Mouse (Mus musculus): Measurements from ENCODE around the gene Rabep2. TPM values are rescaled to one million over a fixed set of nuclear protein-coding genes. Genes with fewer than 3 reads are reported as not detected.

Rabep2 gene
- polyA plus RNA-seq, 1 experiment from 2014 or later, result 7.1 TPM

DNA sequence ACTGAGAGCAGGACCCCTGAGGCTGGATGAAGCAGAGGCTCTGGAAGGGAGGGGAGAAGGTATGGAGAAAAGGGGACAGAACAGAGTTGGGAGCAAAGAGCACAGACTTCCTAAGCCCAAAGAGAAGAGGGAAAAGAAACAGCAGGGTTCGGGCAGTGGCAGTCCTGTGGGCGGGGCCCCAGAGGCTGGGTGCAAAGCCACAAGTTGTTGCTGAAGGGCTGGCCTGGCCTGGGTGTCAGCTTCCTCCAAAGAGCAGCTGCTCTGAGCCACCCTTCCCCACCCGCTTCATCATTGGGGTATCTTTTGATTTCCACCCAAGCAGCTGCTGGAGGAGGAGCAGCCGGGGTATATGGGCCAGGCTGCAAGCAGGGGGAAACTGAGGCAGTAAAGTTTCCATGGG is 35.6 kb downstream of the Rabep2 start:
- ATAC-seq (peak; percentile 33; the same call in 1 of the 2 replicates), DNase-seq (peak; percentile 44)
- Histone ChIP-seq H3K9me3 (ENCODE audit: low read length) (no peaks in the 10 kb centered on the region), H3K4me3 (ENCODE audit: low read depth, low read length) (no peak overlapping the region), H3K27ac (ENCODE audit: low read depth) (no peak overlapping the region), H3K4me2 (ENCODE audit: low read depth, low read length) (no peak overlapping the region), H3K9ac (replicated peaks) (no peak overlapping the region), H3K4me1 (ENCODE audit: insufficient read depth) (peaks cover 16% of the 10 kb centered on the region), H3K27me3 (ENCODE audit: insufficient read depth, low read length) (no peaks in the 10 kb centered on the region), H3K36me3 (replicated peaks; ENCODE audit: insufficient read depth, low read length) (peaks cover 28% of the 10 kb centered on the region)
- WGBS (ENCODE audit: insufficient replicate concordance), result 27% methylated on average over 4 of the region's 4 CpGs
- no peak for TF ChIP-seq EP300 (IDR thresholded peaks at IDR 0.05; ENCODE audit: low read depth)
- no peak for TF ChIP-seq CTCF (IDR thresholded peaks at IDR 0.05; ENCODE audit: low read depth)

DNA sequence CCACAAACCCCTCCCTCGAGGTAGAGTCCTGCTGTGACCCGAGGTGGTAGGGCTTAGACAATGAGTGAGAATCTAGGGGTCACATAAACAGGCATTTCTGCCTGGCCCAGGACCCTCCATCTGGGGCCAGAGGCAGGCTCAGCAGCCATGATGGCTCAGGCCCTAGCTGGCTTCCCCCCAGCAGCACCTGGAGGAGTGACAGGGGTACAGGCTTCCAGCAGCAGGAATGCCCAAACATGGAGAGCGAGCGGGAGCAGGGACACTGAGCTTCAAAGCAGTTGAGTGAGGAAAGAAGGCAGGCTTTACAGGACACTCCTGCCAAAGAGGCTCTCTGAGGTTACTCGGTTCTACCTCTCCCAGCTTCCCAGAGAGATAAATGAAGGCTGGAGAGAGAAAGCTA is 36.3 kb downstream of the Rabep2 start:
- Histone ChIP-seq H3K4me1 (ENCODE audit: insufficient read depth) (peaks cover 16% of the 10 kb centered on the region), H3K4me3 (ENCODE audit: low read depth, low read length) (no peak overlapping the region), H3K9me3 (ENCODE audit: low read length) (no peaks in the 10 kb centered on the region), H3K27ac (ENCODE audit: low read depth) (no peak overlapping the region), H3K27me3 (ENCODE audit: insufficient read depth, low read length) (no peaks in the 10 kb centered on the region), H3K36me3 (replicated peaks; ENCODE audit: insufficient read depth, low read length) (peaks cover 32% of the 10 kb centered on the region), H3K4me2 (ENCODE audit: low read depth, low read length) (no peak overlapping the region), H3K9ac (replicated peaks) (no peak overlapping the region; the same call in 1 of the 2 replicates)
- 58% methylated on average over 5 of the region's 5 CpGs for WGBS (ENCODE audit: insufficient replicate concordance)
- ATAC-seq, result no peak
- no peak for DNase-seq
- TF ChIP-seq EP300 (IDR thresholded peaks at IDR 0.05; ENCODE audit: low read depth), result no peak
- TF ChIP-seq CTCF (IDR thresholded peaks at IDR 0.05; ENCODE audit: low read depth), result no peak

DNA sequence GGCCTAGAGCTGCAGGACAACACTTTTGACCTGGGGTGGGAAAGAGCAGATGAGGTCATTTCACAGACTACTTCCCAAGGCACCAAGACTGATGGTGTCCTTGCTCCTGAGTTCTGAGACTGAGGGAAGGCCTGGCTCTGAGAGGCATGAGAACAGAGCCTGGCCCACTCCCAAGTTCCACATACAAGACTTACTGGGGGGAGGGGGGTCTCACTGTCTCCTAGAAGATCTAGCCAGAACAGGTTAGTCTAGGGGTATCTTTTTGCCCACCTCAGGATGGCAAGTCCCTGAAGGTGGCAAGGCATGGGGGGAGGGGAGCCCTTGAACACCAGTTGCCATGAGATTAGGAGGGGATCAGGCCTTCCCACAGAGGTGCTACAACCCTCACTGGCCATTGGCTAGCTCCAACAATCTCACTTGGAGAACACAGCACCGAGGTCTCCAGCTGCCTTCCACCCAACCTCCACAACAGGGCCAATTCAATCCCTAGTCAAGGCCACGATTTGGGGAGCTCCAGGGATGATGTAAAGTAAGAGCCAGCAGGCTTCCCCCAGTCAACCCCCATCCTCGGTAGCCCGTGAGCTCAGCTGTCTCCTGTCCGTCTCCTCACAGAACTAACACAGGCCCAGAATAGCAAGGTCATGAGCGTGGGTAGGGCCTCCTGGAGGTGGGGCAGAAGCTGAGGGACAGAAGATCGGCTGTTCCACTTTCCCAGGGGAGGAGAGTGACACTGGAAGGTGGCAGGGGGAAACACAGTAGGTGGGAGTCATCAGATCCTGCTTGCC is 36.9 kb downstream of the Rabep2 start:
- DNase-seq (no peak), ATAC-seq (peak; percentile 24; the same call in 1 of the 2 replicates)
- peaks cover 19% of the 10 kb centered on the region for H3K4me1 ChIP-seq (ENCODE audit: insufficient read depth)
- H3K27me3 ChIP-seq (ENCODE audit: insufficient read depth, low read length), result no peaks in the 10 kb centered on the region
- no peak overlapping the region for H3K4me3 ChIP-seq (ENCODE audit: low read depth, low read length)
- H3K4me2 ChIP-seq (ENCODE audit: low read depth, low read length), result no peak overlapping the region
- H3K9ac ChIP-seq (replicated peaks), result peak overlapping the region; percentile 18; the same call in 1 of the 2 replicates
- 26% methylated on average over 7 of the region's 7 CpGs for WGBS (ENCODE audit: insufficient replicate concordance)
- TF ChIP-seq EP300 (IDR thresholded peaks at IDR 0.05; ENCODE audit: low read depth), result no peak
- TF ChIP-seq CTCF (IDR thresholded peaks at IDR 0.05; ENCODE audit: low read depth), result no peak
- H3K36me3 ChIP-seq (replicated peaks; ENCODE audit: insufficient read depth, low read length), result peaks cover 36% of the 10 kb centered on the region
- H3K27ac ChIP-seq (ENCODE audit: low read depth), result no peak overlapping the region
- no peaks in the 10 kb centered on the region for H3K9me3 ChIP-seq (ENCODE audit: low read length)

DNA sequence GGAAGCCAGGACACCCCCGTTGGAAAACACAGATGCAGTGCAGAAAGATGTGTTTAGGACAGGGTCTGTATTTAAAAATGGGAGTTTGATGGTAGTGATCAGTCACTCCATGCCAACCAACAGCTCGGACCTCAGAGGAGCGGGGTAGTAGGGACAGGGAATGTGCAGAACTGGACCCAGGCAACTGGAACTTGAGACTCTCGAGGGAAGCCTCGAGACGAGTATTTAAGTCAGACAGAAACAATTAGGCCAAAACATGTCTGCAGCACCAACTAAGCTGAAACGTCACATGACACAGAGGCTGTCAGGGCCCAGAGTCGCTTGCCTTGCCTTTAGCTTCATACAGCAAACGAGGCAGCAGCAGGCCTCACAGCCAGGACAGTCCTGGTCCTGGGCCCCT is 37.6 kb downstream of the Rabep2 start:
- H3K27ac ChIP-seq (ENCODE audit: low read depth), result no peak overlapping the region
- H3K9ac ChIP-seq (replicated peaks), result no peak overlapping the region
- TF ChIP-seq CTCF (IDR thresholded peaks at IDR 0.05; ENCODE audit: low read depth), result no peak
- no peak for TF ChIP-seq EP300 (IDR thresholded peaks at IDR 0.05; ENCODE audit: low read depth)
- no peaks in the 10 kb centered on the region for H3K27me3 ChIP-seq (ENCODE audit: insufficient read depth, low read length)
- H3K9me3 ChIP-seq (ENCODE audit: low read length), result no peaks in the 10 kb centered on the region
- DNase-seq (no peak), ATAC-seq (no peak)
- 67% methylated on average over 9 of the region's 9 CpGs for WGBS (ENCODE audit: insufficient replicate concordance)
- peaks cover 22% of the 10 kb centered on the region for H3K4me1 ChIP-seq (ENCODE audit: insufficient read depth)
- H3K4me2 ChIP-seq (ENCODE audit: low read depth, low read length), result no peak overlapping the region
- H3K36me3 ChIP-seq (replicated peaks; ENCODE audit: insufficient read depth, low read length), result peaks cover 39% of the 10 kb centered on the region
- no peak overlapping the region for H3K4me3 ChIP-seq (ENCODE audit: low read depth, low read length)

DNA sequence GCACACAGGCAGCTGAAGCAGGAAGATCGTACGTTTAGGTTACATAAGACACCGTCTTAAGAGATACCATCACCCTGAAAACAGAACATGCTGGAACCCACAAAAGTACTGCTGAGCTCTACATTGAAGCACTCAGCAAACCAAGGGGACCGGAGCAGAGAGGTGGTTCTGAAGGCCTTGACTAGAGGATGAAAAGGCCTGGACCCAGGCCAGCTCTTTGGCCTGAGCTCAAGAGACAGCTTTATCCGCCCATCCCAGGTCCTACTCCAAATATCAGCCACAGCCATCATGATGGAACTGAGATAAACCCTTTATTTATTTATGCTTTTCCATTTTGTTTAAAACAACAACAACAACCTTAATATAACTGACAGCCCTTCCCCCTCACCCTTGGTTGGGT is 38.1 kb downstream of the Rabep2 start:
- 61% methylated on average over 5 of the region's 5 CpGs for WGBS (ENCODE audit: insufficient replicate concordance)
- H3K4me3 ChIP-seq (ENCODE audit: low read depth, low read length), result no peak overlapping the region
- no peaks in the 10 kb centered on the region for H3K9me3 ChIP-seq (ENCODE audit: low read length)
- H3K27me3 ChIP-seq (ENCODE audit: insufficient read depth, low read length), result no peaks in the 10 kb centered on the region
- TF ChIP-seq EP300 (IDR thresholded peaks at IDR 0.05; ENCODE audit: low read depth) (no peak), CTCF (IDR thresholded peaks at IDR 0.05; ENCODE audit: low read depth) (no peak)
- peaks cover 42% of the 10 kb centered on the region for H3K36me3 ChIP-seq (replicated peaks; ENCODE audit: insufficient read depth, low read length)
- ATAC-seq (no peak), DNase-seq (no peak)
- H3K4me2 ChIP-seq (ENCODE audit: low read depth, low read length), result no peak overlapping the region
- H3K4me1 ChIP-seq (ENCODE audit: insufficient read depth), result peaks cover 22% of the 10 kb centered on the region
- no peak overlapping the region for H3K27ac ChIP-seq (ENCODE audit: low read depth)
- H3K9ac ChIP-seq (replicated peaks), result no peak overlapping the region

DNA sequence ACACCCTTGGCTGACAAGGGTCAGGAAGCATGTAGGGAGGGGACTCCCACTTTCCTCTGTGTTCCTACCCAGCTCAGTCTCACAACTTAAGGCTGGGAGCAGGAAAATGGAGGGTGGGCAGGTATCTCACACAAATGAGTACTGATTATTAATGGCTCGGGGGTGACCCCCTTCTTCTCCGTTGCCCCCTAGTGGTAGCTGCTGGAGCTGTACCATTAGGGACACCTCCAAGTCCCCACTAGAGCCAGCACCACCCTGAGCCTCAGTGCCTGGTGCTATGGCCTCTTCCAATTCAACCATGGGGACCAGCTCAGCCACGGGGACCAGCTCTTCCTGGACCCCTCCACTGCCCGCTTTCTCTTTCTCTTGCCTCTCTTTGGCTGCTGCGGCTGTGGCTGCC is 38.7 kb downstream of the Rabep2 start:
- H3K36me3 ChIP-seq (replicated peaks; ENCODE audit: insufficient read depth, low read length), result peaks cover 43% of the 10 kb centered on the region
- no peak overlapping the region for H3K4me2 ChIP-seq (ENCODE audit: low read depth, low read length)
- TF ChIP-seq CTCF (IDR thresholded peaks at IDR 0.05; ENCODE audit: low read depth) (peak; percentile 75), EP300 (IDR thresholded peaks at IDR 0.05; ENCODE audit: low read depth) (no peak)
- H3K27me3 ChIP-seq (ENCODE audit: insufficient read depth, low read length), result no peaks in the 10 kb centered on the region
- no peaks in the 10 kb centered on the region for H3K9me3 ChIP-seq (ENCODE audit: low read length)
- DNase-seq (peak; percentile 74), ATAC-seq (peak; percentile 46; the same call in 1 of the 2 replicates)
- WGBS (ENCODE audit: insufficient replicate concordance), result 45% methylated on average over 5 of the region's 5 CpGs
- no peak overlapping the region for H3K27ac ChIP-seq (ENCODE audit: low read depth)
- peaks cover 22% of the 10 kb centered on the region for H3K4me1 ChIP-seq (ENCODE audit: insufficient read depth)
- H3K9ac ChIP-seq (replicated peaks), result no peak overlapping the region
- H3K4me3 ChIP-seq (ENCODE audit: low read depth, low read length), result no peak overlapping the region
